Mouse (Mus musculus) kidney, adult 18-20 months (tissue): ENCODE data around the gene Ankrd11.

ENCODE experiments used
- DNase-seq: peaks from one replicate; pipeline ENCODE4 v3.0.0; 2021

Gene Ankrd11

DNA sequence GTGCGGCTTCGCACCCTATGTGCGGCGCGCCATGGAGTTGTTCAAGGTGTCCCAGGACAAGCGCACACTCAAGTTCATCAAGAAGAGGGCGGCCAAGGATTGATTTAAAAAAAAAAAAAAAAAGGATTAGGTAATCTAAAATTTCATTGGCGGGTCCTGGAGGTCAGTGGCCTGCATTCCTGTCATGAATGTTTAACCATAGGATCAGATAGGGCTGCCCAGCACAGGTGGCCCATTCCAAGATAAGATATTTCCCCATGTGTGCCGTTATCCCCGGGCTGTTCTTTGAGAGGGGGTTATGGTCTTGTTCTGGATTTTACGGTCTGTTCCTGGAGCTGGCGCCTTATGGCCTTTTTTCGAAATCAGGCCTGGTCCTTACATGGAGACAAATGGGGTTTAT is 205.4 kb downstream of the Ankrd11 start:
- no peak for DNase-seq

DNA sequence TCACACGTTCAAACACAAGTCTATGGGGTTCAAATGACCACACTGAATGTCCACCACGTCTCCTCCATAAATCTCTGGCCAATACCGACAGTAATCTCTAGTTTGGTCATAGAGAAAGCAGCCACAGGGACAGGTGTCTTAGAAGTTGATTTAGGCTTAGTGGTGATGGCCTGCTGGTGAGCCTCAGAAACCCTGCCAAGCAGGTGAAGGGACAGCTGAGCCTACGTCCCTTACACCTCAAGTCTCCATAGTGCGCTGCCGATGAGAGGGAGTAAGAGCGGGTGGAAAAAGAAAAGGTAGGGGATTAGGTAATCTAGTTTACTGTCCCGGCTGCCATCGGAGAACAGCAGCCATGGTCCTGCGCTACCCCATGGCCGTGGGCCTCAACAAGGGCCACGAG is 205.9 kb downstream of the Ankrd11 start:
- no peak for DNase-seq

DNA sequence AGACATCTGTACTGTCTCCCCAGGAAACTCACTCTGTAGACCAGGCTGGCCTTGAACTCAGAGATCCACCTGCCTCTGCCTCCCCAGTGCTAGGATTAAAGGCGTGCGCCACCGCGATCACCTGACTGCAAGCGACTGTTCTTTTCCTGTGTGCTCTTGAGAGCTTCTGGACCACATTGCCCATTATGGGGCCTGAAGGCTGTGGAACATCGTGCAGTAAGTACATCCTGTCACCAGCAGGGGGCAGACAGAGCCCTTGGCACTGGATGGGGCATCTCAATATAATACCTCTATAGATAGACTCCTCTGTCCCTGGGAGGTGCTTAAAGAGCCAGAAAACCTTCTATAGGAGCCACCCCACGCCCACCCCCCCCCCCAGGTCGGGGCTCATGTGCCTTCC is 207.1 kb downstream of the Ankrd11 start:
- peak; percentile 77 for DNase-seq

DNA sequence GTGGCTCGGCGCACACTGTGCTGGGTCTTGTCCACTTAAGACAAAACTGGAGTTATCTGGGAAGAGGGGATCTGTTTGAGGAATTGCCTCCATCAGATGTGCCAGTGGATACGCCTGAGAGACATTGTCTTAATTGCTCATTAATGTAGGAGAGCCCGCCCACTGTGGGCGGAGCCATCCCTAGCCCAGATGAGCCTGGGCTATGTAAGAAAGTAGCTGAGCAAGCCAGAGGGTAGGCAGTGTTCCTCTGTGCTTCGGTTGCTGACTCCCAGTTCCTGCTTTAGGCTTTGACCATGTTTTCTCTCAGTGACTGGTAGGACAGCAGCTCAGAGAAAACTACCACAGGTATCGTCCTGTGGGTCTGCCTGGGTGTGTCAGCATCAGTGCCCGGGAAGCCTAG is 207.7 kb downstream of the Ankrd11 start:
- DNase-seq: no peak
